Mouse (Mus musculus) bone marrow macrophage, adult 2 months (primary cell): ENCODE measurements at regions not wholly inside any gene's neighbourhood (a gene's known extent, or its start where the extent isn't known, plus 50 kb on each side); places are given as distances from the start of the nearest gene placed in this dataset.

Experiments used
- CTCF ChIP-seq: IDR thresholded peaks from 2 replicates; pipeline ENCODE4 v1.5.1; 2012; ENCODE audit warnings: low read depth, mild to moderate bottlenecking, low read length, moderate library complexity
- POLR2A ChIP-seq: IDR thresholded peaks from 2 replicates; pipeline ENCODE4 v1.6.1; 2012; ENCODE audit warnings: mild to moderate bottlenecking, low read depth, low read length, borderline replicate concordance

DNA sequence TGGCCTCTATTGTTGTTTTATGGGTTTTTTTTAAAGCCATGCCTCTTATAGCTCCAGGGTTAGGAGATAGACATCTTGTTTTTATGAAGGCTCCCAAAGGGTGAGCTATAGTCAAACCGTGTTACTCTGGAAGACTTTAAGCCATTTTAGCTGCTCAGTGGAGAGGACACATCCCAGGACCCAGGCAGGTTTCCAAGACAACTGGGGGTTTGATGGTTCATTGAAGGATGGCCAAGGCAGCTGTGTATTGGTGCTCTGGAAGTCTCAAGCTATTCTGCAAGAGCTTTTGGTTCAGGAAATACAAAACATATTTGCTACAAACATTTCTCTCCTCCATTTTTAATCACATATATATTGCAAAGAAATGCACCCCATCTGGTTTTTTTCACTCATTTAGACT lies 708.7 kb downstream of the Gm826 start:
- TF ChIP-seq CTCF = no peak
- no peak for TF ChIP-seq POLR2A
